Mouse (Mus musculus) heart, embryonic 10.5 days (tissue): ENCODE results near the gene Slc2a4. TPM values are rescaled to one million over a fixed set of nuclear protein-coding genes. Genes with fewer than 3 reads are reported as not detected.

Experiments
- DNase-seq: peaks from one replicate; pipeline ENCODE4 v3.0.0-alpha.2; 2017; ENCODE audit warnings: low spot score
- H3K27ac ChIP-seq: fragments of 300-500 bp; sonication (generic); 2 replicates; pipeline ENCODE4 v1.5.1; 2016; ENCODE audit warnings: mild to moderate bottlenecking
- H3K27me3 ChIP-seq: fragments of 300-500 bp; sonication (generic); 2 replicates; pipeline ENCODE4 v1.6.1; 2016; ENCODE audit warnings: mild to moderate bottlenecking; ENCODE audit not compliant: poor library complexity, insufficient read depth, severe bottlenecking
- H3K36me3 ChIP-seq: fragments of 300-500 bp; sonication (generic); 2 replicates; pipeline ENCODE4 v1.6.1; 2016; ENCODE audit warnings: mild to moderate bottlenecking, moderate library complexity
- H3K4me1 ChIP-seq: fragments of 300-500 bp; sonication (generic); 2 replicates; pipeline ENCODE4 v1.6.1; 2016; ENCODE audit warnings: mild to moderate bottlenecking
- H3K4me3 ChIP-seq: fragments of 300-500 bp; sonication (generic); 2 replicates; pipeline ENCODE4 v1.5.1; 2016; ENCODE audit warnings: mild to moderate bottlenecking, moderate library complexity
- H3K9me3 ChIP-seq: fragments of 300-500 bp; sonication (generic); 2 replicates; pipeline ENCODE4 v1.6.1; 2016; ENCODE audit warnings: mild to moderate bottlenecking, moderate library complexity
- WGBS: fragments of 180-500 bp; shearing (Covaris S2); methylation state at CpG from one replicate; pipeline ENCODE4 v1.1.7; 2016; 5-methylcytosine and 5-hydroxymethylcytosine counted together
- polyA plus RNA-seq: library from polyadenylated mRNA; unstranded; fragments of >200 nt; fragmentation: Nextera tagmentation; extraction: Ambion mirVana; gene quantifications from 2 replicates; pipeline ENCODE4 v1.2.1, GENCODE M21; 2016

The Slc2a4 gene
- polyA plus RNA-seq, 1 experiment from 2014 or later = 17.8 TPM

GRCm38 (mm10) chr11:69947337-69948065, 487 bp downstream of the Slc2a4 start:
- WGBS = 2% methylated on average over 29 of the region's 29 CpGs
- peaks cover 34% of the 10 kb centered on the region for H3K4me1 ChIP-seq
- peak overlapping the region; percentile 70 for H3K4me3 ChIP-seq
- peaks cover 43% of the 10 kb centered on the region for H3K27me3 ChIP-seq
- peak; percentile 82 for DNase-seq
- no peaks in the 10 kb centered on the region for H3K9me3 ChIP-seq
- H3K36me3 ChIP-seq = peaks cover 39% of the 10 kb centered on the region
- H3K27ac ChIP-seq = peak overlapping the region; percentile 91

GRCm38 (mm10) chr11:69945997-69946891, 1.7 kb downstream of the Slc2a4 start:
- Histone ChIP-seq H3K4me1 (peaks cover 34% of the 10 kb centered on the region), H3K27ac (peak overlapping the region; percentile 91), H3K4me3 (peak overlapping the region; percentile 70), H3K36me3 (peaks cover 41% of the 10 kb centered on the region), H3K9me3 (no peaks in the 10 kb centered on the region), H3K27me3 (peaks cover 42% of the 10 kb centered on the region)
- peak; percentile 85 for DNase-seq
- 88% methylated on average over 18 of the region's 18 CpGs for WGBS

GRCm38 (mm10) chr11:69945216-69945615, 2.8 kb downstream of the Slc2a4 start:
- peak overlapping the region; percentile 70; the same call in 1 of the 2 replicates for H3K4me3 ChIP-seq
- WGBS = 67% methylated on average over 13 of the region's 13 CpGs
- H3K27me3 ChIP-seq = peaks cover 43% of the 10 kb centered on the region
- peaks cover 34% of the 10 kb centered on the region for H3K4me1 ChIP-seq
- H3K9me3 ChIP-seq = no peaks in the 10 kb centered on the region
- peaks cover 41% of the 10 kb centered on the region for H3K36me3 ChIP-seq
- DNase-seq = no peak
- peak overlapping the region; percentile 39; the same call in 1 of the 2 replicates for H3K27ac ChIP-seq

- Histone ChIP-seq H3K4me1 (peaks cover 27% of the 10 kb centered on the region), H3K27me3 (peaks cover 78% of the 10 kb centered on the region), H3K36me3 (peaks cover 36% of the 10 kb centered on the region), H3K27ac (no peak overlapping the region), H3K4me3 (no peak overlapping the region), H3K9me3 (no peaks in the 10 kb centered on the region)
- 81% methylated on average over 4 of the region's 4 CpGs for WGBS
- no peak for DNase-seq
Measured at GRCm38 (mm10) chr11:69940962-69941361, 7.0 kb downstream of the Slc2a4 start.

- Histone ChIP-seq H3K9me3 (no peaks in the 10 kb centered on the region), H3K36me3 (peaks cover 24% of the 10 kb centered on the region), H3K27ac (peak overlapping the region; percentile 48; the same call in 1 of the 2 replicates), H3K4me1 (peaks cover 29% of the 10 kb centered on the region), H3K27me3 (peaks cover 77% of the 10 kb centered on the region), H3K4me3 (no peak overlapping the region)
- WGBS = 91% methylated on average over 17 of the region's 17 CpGs
- DNase-seq = no peak
Measured at GRCm38 (mm10) chr11:69939731-69940130, 8.3 kb downstream of the Slc2a4 start.

GRCm38 (mm10) chr11:69939181-69939580, 8.8 kb downstream of the Slc2a4 start:
- WGBS = 57% methylated on average over 5 of the region's 5 CpGs
- H3K4me3 ChIP-seq = no peak overlapping the region
- no peak overlapping the region for H3K27ac ChIP-seq
- H3K4me1 ChIP-seq = peaks cover 31% of the 10 kb centered on the region
- H3K36me3 ChIP-seq = peaks cover 18% of the 10 kb centered on the region
- DNase-seq = no peak
- H3K27me3 ChIP-seq = peaks cover 73% of the 10 kb centered on the region
- no peaks in the 10 kb centered on the region for H3K9me3 ChIP-seq

GRCm38 (mm10) chr11:69938401-69938979, 9.5 kb downstream of the Slc2a4 start:
- H3K9me3 ChIP-seq = no peaks in the 10 kb centered on the region
- no peak overlapping the region for H3K4me3 ChIP-seq
- peaks cover 11% of the 10 kb centered on the region for H3K36me3 ChIP-seq
- no peak overlapping the region for H3K27ac ChIP-seq
- DNase-seq = no peak
- 28% methylated on average over 9 of the region's 9 CpGs for WGBS
- H3K27me3 ChIP-seq = peaks cover 68% of the 10 kb centered on the region
- H3K4me1 ChIP-seq = peaks cover 36% of the 10 kb centered on the region

- peaks cover 5% of the 10 kb centered on the region for H3K36me3 ChIP-seq
- H3K27ac ChIP-seq = peak overlapping the region; percentile 52; the same call in 1 of the 2 replicates
- H3K27me3 ChIP-seq = peaks cover 62% of the 10 kb centered on the region
- H3K4me1 ChIP-seq = peaks cover 36% of the 10 kb centered on the region
- WGBS = 59% methylated on average over 5 of the region's 5 CpGs
- DNase-seq = no peak
- H3K4me3 ChIP-seq = no peak overlapping the region
- H3K9me3 ChIP-seq = no peaks in the 10 kb centered on the region
Measured at GRCm38 (mm10) chr11:69937834-69938233, 10.2 kb downstream of the Slc2a4 start.

GRCm38 (mm10) chr11:69937385-69937784, 10.6 kb downstream of the Slc2a4 start:
- H3K9me3 ChIP-seq = no peaks in the 10 kb centered on the region
- peaks cover under 1% of the 10 kb centered on the region; the same call in 1 of the 2 replicates for H3K36me3 ChIP-seq
- H3K27ac ChIP-seq = peak overlapping the region; percentile 52; the same call in 1 of the 2 replicates
- peaks cover 36% of the 10 kb centered on the region for H3K4me1 ChIP-seq
- DNase-seq = no peak
- H3K4me3 ChIP-seq = no peak overlapping the region
- H3K27me3 ChIP-seq = peaks cover 59% of the 10 kb centered on the region
- 36% methylated on average over 4 of the region's 4 CpGs for WGBS

- Histone ChIP-seq H3K27ac (peak overlapping the region; percentile 85; the same call in 1 of the 2 replicates), H3K9me3 (no peaks in the 10 kb centered on the region), H3K36me3 (no peaks in the 10 kb centered on the region), H3K27me3 (peaks cover 59% of the 10 kb centered on the region), H3K4me3 (peak overlapping the region; percentile 77), H3K4me1 (peaks cover 36% of the 10 kb centered on the region)
- no peak for DNase-seq
- WGBS = 46% methylated on average over 9 of the region's 9 CpGs
Measured at GRCm38 (mm10) chr11:69936714-69937347, 11.2 kb downstream of the Slc2a4 start.

GRCm38 (mm10) chr11:69936156-69936555, 11.8 kb downstream of the Slc2a4 start:
- Histone ChIP-seq H3K9me3 (no peaks in the 10 kb centered on the region), H3K4me3 (peak overlapping the region; percentile 77), H3K36me3 (no peaks in the 10 kb centered on the region), H3K27ac (peak overlapping the region; percentile 85), H3K4me1 (peaks cover 36% of the 10 kb centered on the region), H3K27me3 (peaks cover 59% of the 10 kb centered on the region)
- WGBS = 3% methylated on average over 30 of the region's 30 CpGs
- DNase-seq = no peak

GRCm38 (mm10) chr11:69935137-69935879, 12.7 kb downstream of the Slc2a4 start, which contains the start of gene Ybx2:
Gene Ybx2 (plus strand): TSS chr11:69935796.
- Histone ChIP-seq H3K4me3 (peak within 1 kb of the TSS; percentile 77), H3K9me3 (no peaks in the 10 kb centered on the region), H3K36me3 (no peaks in the 10 kb centered on the region), H3K27me3 (peaks cover 55% of the 10 kb centered on the region), H3K27ac (peak within 1 kb of the TSS; percentile 85), H3K4me1 (peaks cover 36% of the 10 kb centered on the region)
- WGBS = 1% methylated on average over 62 of the region's 62 CpGs
- peak; percentile 92 for DNase-seq
